Mouse (Mus musculus) heart, embryonic 11.5 days (tissue): ENCODE measurements around the gene Calm1. TPM values are rescaled to one million over a fixed set of nuclear protein-coding genes. Genes with fewer than 3 reads are reported as not detected.

Source experiments
- ATAC-seq: fragments of 200-750 bp; cut with Nextera tagmentation; replicated peaks from 2 replicates; pipeline ENCODE4 v1.8.0; 2017; ENCODE audit warnings: moderate library complexity; ENCODE audit not compliant: insufficient number of reproducible peaks, low FRiP score, low TSS enrichment
- H3K27ac ChIP-seq: fragments of 300-500 bp; sonication (generic); 2 replicates; pipeline ENCODE4 v1.5.1; 2014; ENCODE audit warnings: mild to moderate bottlenecking, low read depth, low read length
- H3K27me3 ChIP-seq: fragments of 300-500 bp; sonication (generic); 2 replicates; pipeline ENCODE4 v1.6.1; 2014; ENCODE audit warnings: mild to moderate bottlenecking, low read length, mixed read lengths; ENCODE audit not compliant: control insufficient read depth, insufficient read depth
- H3K36me3 ChIP-seq: fragments of 300-500 bp; sonication (generic); 2 replicates; pipeline ENCODE4 v1.6.1; 2014; ENCODE audit warnings: mild to moderate bottlenecking, low read length, moderate library complexity, mixed read lengths; ENCODE audit not compliant: control insufficient read depth, insufficient read depth
- H3K4me1 ChIP-seq: fragments of 300-500 bp; sonication (generic); 2 replicates; pipeline ENCODE4 v1.6.1; 2014; ENCODE audit warnings: low read length; ENCODE audit not compliant: control insufficient read depth, insufficient read depth
- H3K4me2 ChIP-seq: fragments of 300-500 bp; sonication (generic); 2 replicates; pipeline ENCODE4 v1.6.1; 2014; ENCODE audit warnings: mild to moderate bottlenecking, moderate library complexity
- H3K4me3 ChIP-seq: fragments of 300-500 bp; sonication (generic); 2 replicates; pipeline ENCODE4 v1.5.1; 2014; ENCODE audit warnings: low read depth, low read length
- H3K9ac ChIP-seq: fragments of 300-500 bp; sonication (generic); 2 replicates; pipeline ENCODE4 v1.6.1; 2014; ENCODE audit warnings: mild to moderate bottlenecking, low read depth, low read length, moderate library complexity
- H3K9me3 ChIP-seq: fragments of 300-500 bp; sonication (generic); replicated peaks from 2 replicates; pipeline ENCODE4 v1.6.1; 2016; ENCODE audit warnings: low read length; ENCODE audit not compliant: control insufficient read depth
- WGBS: fragments of 180-500 bp; shearing (Covaris S2); extraction: QIAGEN DNeasy Blood & Tissue Kit; methylation state at CpG from one replicate; pipeline ENCODE4 v1.1.7; 2014; ENCODE audit not compliant: insufficient replicate concordance; 5-methylcytosine and 5-hydroxymethylcytosine counted together
- polyA plus RNA-seq: library from polyadenylated mRNA; unstranded; fragments of >200 nt; fragmentation: Nextera tagmentation; extraction: Ambion mirVana; gene quantifications from 2 replicates; pipeline ENCODE4 v1.2.1, GENCODE M21; 2014

Gene Calm1
- polyA plus RNA-seq, 1 experiment from 2014 or later, result 913 TPM

DNA sequence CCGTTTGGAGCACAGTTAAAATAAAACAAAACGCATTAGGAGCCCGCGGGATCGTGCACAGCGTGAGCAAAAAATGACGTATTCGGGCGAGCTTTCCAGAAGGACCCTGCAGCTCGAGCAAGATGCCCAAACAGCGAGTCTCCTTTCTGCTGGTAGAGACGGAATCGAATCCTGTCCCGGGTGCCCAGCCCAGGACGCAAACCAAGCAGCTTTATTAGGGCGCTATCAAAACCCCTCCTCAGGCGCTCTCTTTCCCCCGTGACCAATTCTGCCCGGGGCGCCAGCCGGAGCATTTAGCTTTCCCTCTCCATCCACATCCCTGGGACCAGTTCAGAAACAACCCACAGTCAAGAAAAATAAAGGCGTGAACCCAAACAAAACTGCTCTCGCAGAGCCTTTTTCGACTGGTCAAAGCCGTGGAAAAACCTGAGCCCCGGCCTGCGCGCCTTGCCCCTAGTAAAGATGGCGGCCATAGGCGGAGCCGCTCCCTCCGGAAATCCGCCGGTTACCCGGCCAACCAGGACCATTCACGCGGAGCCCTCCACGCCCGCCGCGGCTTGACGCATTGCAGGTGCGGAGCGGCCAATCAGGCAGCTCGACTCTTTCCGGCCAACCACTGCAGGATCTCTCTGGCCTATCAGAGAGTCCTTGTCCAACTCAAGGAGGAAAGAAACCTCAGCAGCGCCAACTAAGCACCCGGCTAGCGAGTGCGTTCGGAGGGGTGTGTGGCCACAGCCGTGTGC, 12.1 kb upstream of the Calm1 start:
- H3K4me1 ChIP-seq, result peaks cover 3% of the 10 kb centered on the region; the same call in 1 of the 2 replicates
- no peaks in the 10 kb centered on the region for H3K36me3 ChIP-seq
- peak overlapping the region; percentile 94 for H3K4me2 ChIP-seq
- WGBS, result under 1% methylated on average over 52 of the region's 52 CpGs
- H3K9ac ChIP-seq, result peak overlapping the region; percentile 90
- H3K4me3 ChIP-seq, result peak overlapping the region; percentile 78
- peak overlapping the region; percentile 98 for H3K27ac ChIP-seq
- no peaks in the 10 kb centered on the region for H3K27me3 ChIP-seq
- peak; percentile 99 for ATAC-seq
- no peaks in the 10 kb centered on the region for H3K9me3 ChIP-seq

DNA sequence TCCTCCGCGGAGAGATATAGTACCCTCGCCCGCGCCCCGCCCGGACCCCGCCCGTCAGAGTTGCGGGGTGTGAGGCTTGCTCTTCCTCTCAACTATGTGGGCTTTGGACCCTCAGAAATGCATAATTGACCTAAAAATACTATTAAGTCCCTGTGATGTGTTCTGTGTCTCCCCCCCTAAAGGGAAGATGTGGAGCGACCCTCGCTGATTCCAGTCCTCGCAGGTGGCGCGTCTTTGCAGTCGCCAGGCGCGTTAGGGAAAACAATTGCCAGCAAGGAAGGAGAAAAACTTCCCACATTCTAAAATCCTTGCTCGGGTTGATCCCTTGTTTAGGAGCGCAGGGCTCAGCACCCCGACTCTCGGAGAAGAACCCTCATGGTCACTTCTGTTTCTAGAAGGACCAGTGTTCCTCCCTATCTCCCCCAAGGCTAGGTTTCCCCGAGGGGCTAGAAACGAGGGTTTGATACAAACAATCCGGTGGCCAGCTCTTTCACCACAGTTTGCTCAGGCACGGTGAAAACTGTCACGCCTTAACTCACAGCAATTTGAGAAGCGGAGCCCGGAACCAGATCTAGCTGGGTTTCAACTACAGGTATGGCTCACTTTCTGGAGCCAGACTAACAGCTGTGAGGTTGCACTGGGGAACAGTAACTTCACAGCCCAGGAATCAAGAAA, 11.3 kb upstream of the Calm1 start:
- peak overlapping the region; percentile 94 for H3K4me2 ChIP-seq
- no peaks in the 10 kb centered on the region for H3K27me3 ChIP-seq
- H3K9me3 ChIP-seq, result no peaks in the 10 kb centered on the region
- 2% methylated on average over 29 of the region's 29 CpGs for WGBS
- H3K27ac ChIP-seq, result peak overlapping the region; percentile 98
- H3K4me1 ChIP-seq, result peaks cover 3% of the 10 kb centered on the region; the same call in 1 of the 2 replicates
- no peak for ATAC-seq
- H3K4me3 ChIP-seq, result peak overlapping the region; percentile 78
- no peaks in the 10 kb centered on the region for H3K36me3 ChIP-seq
- peak overlapping the region; percentile 90 for H3K9ac ChIP-seq

DNA sequence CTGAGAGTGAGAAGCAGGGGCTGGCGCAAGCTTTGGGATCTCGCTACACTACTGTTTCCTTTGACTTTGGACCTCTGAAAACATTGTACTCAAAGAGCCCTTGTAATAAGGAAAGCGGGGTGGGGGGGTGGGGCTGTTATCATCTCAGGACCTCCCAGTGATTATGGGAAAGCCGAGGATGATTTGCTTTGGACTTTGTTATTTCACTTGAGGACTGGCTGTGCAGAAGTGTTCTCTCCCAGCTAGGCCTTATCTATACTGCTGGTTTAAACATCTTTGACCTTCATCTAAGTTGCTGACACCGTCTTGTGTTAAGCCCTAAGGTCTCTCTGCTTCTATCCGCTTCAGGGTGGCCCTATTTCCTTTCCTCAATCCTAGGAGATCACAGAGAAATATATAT, 8.4 kb upstream of the Calm1 start:
- H3K9me3 ChIP-seq, result no peaks in the 10 kb centered on the region
- H3K36me3 ChIP-seq, result no peaks in the 10 kb centered on the region
- peaks cover 3% of the 10 kb centered on the region; the same call in 1 of the 2 replicates for H3K4me1 ChIP-seq
- no peak for ATAC-seq
- H3K4me3 ChIP-seq, result no peak overlapping the region
- H3K4me2 ChIP-seq, result no peak overlapping the region
- H3K27ac ChIP-seq, result no peak overlapping the region
- H3K27me3 ChIP-seq, result no peaks in the 10 kb centered on the region
- H3K9ac ChIP-seq, result no peak overlapping the region
- 57% methylated on average over 6 of the region's 6 CpGs for WGBS

DNA sequence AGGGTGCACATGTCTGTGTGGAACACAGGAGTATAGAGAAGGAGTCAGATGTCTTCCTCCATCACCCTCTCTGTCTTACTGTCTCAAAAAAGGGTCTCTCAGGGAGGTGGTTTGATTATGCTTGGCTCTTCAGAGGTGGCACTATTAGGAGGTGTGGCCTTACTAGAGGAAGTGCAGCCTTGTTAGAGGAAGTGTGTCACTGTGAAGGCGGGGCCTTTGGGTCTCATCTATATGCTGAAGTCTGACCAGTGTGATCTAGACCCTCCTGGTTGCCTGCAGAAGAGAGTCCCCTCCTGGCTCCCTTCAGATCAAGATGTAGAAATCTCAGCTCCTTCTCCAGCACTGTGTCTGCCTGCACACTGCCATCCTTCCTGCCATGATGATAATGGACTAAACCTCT, 5.1 kb upstream of the Calm1 start:
- H3K36me3 ChIP-seq, result no peaks in the 10 kb centered on the region
- H3K4me3 ChIP-seq, result no peak overlapping the region
- no peak overlapping the region for H3K4me2 ChIP-seq
- no peaks in the 10 kb centered on the region for H3K4me1 ChIP-seq
- H3K27ac ChIP-seq, result no peak overlapping the region
- WGBS, result 74% methylated on average over 1 of the region's 1 CpGs
- no peaks in the 10 kb centered on the region for H3K9me3 ChIP-seq
- no peaks in the 10 kb centered on the region for H3K27me3 ChIP-seq
- no peak for ATAC-seq
- no peak overlapping the region for H3K9ac ChIP-seq

DNA sequence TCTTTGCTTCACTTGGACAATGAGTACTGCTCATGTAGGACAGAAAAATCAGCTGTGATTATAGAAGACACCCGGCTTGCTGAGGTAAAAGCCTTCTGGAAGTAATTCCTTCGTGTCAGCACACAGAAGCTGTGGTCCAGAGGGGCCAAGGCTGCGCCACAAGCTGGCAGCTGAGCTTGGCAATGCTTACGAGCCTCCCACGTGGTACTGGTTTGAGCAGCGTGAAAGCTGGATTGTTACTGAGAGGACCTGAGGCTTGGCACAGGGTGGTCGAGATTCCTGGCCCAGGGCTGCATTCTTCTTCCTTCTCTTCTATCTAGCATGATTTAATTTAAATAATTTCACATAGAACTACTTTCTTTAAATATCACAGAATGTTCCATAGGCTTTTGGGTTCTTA, 2.4 kb upstream of the Calm1 start:
- no peak overlapping the region for H3K4me2 ChIP-seq
- H3K27me3 ChIP-seq, result no peaks in the 10 kb centered on the region
- no peaks in the 10 kb centered on the region for H3K36me3 ChIP-seq
- H3K4me1 ChIP-seq, result peaks cover 4% of the 10 kb centered on the region
- H3K4me3 ChIP-seq, result no peak overlapping the region
- 72% methylated on average over 7 of the region's 7 CpGs for WGBS
- no peaks in the 10 kb centered on the region for H3K9me3 ChIP-seq
- H3K9ac ChIP-seq, result no peak overlapping the region
- no peak overlapping the region for H3K27ac ChIP-seq
- no peak for ATAC-seq

DNA sequence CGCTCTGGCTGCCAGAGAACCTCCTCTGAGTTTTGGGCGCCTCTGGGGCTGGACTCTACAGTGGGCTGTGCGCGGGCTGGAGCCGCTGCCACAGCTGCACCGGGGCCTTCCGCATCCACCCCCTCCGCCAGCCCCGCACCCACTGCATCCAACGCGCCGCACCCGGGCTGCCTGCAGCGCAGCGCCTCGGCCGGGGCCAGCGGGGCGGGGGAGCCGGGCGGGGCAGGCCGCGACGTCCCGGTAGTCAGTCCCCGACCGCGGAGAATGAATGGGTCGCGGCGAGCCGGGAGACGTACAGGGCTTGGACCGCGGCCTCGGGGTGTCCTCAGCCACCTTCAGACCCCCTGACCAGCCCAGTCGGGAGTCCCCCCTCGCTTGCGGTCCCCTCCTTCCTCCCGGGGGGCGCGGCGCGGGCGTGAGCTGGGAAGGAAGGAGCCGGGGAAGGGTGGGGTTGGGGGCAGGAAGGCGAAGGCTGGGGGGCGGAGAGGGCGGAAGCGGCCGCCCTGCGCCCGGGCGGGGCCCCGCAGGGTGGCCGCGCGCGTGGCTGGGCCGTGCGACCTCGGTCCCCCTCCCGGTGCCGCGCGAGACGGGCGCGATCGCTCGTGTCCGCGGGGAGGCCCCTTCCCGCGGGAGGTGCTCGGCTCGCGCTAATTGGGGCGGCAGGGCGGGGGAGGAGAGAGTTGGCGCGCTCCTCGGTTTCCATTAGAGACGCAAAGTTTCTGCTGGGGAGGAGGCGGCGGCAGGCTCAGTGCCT, 833 bp downstream of the Calm1 start:
- Histone ChIP-seq H3K9ac (peak overlapping the region; percentile 93), H3K4me1 (peaks cover 9% of the 10 kb centered on the region), H3K27ac (peak overlapping the region; percentile 87), H3K36me3 (peaks cover 4% of the 10 kb centered on the region; the same call in 1 of the 2 replicates), H3K4me3 (peak overlapping the region; percentile 96), H3K27me3 (no peaks in the 10 kb centered on the region), H3K9me3 (no peaks in the 10 kb centered on the region), H3K4me2 (peak overlapping the region; percentile 88)
- peak; percentile 76 for ATAC-seq
- under 1% methylated on average over 78 of the region's 86 CpGs for WGBS

DNA sequence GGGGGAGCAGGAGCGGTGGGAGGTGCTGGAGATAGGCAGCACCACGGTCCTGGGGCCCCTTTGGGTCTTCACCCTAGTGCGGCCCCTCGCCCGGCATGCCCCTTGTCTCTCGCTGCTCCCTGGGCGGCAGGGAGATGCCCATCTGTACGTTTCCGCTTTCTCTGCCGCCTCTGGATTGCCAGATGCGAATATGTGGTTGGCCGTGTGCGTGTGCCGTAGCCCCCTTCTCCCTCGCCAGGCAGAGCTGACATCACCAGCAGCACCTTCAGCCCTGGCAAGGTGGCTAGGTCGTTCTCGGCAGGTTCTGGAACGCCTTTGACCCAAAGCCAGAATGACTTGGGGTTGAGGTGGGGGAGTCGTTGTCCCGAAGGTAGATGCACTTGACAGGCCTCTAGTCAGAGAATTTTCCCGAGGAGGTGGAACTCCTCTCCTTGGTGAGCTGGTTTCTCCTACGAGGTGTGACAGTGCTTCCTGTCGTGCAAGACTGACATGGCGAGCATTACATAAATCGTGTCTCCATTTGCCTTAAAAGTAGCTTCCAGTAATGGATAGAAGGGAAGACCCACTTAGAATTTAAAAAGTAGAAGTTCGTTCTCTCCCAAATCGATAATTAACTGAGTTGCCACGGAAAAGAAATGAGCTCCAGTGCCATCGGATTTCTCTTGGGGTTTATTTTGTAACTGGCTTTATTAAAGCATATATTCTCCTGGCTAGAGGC, 1.6 kb downstream of the Calm1 start:
- peak overlapping the region; percentile 93 for H3K9ac ChIP-seq
- H3K4me3 ChIP-seq, result peak overlapping the region; percentile 96
- H3K27ac ChIP-seq, result peak overlapping the region; percentile 87
- H3K27me3 ChIP-seq, result no peaks in the 10 kb centered on the region
- WGBS, result 7% methylated on average over 28 of the region's 29 CpGs
- H3K9me3 ChIP-seq, result no peaks in the 10 kb centered on the region
- peak; percentile 38; the same call in 1 of the 2 replicates for ATAC-seq
- peak overlapping the region; percentile 88 for H3K4me2 ChIP-seq
- peaks cover 10% of the 10 kb centered on the region; the same call in 1 of the 2 replicates for H3K36me3 ChIP-seq
- H3K4me1 ChIP-seq, result peaks cover 9% of the 10 kb centered on the region

DNA sequence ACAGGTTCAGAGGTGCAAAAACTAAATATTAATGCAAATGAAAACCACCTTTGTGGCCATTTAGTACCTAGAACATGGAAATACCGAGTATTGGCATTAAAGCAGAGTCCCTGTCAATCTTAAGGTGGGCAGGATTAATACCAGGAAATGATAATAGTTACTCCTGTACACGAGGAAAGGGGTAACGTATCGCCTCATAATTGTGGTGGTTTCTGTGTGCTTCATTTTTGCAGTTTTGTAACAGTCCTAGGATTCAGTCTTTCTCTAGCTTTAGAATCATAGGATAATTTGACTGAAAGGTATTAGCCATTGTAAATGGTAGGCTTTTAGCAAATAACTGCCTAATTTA, 2.1 kb downstream of the Calm1 start:
- H3K27me3 ChIP-seq, result no peaks in the 10 kb centered on the region
- ATAC-seq, result no peak
- peak overlapping the region; percentile 93 for H3K9ac ChIP-seq

More for the DNA sequence above, 2.1 kb downstream of the Calm1 start:
- Histone ChIP-seq H3K27ac (no peak overlapping the region), H3K4me1 (peaks cover 9% of the 10 kb centered on the region), H3K9me3 (no peaks in the 10 kb centered on the region), H3K36me3 (peaks cover 12% of the 10 kb centered on the region; the same call in 1 of the 2 replicates), H3K4me3 (peak overlapping the region; percentile 96), H3K4me2 (peak overlapping the region; percentile 88)
- 44% methylated on average over 4 of the region's 4 CpGs for WGBS
